Mouse (Mus musculus) olfactory bulb, adult 2 months (tissue): Measurements from ENCODE around the gene Gtf2ird1. TPM values are rescaled to one million over a fixed set of nuclear protein-coding genes. Genes with fewer than 3 reads are reported as not detected.
"Not testable (repeated sequence)": the region's sequence is repeated elsewhere in the genome, so short reads cannot be mapped to it uniquely, and the experiment has no call there.

Source experiments
- H3K27ac ChIP-seq: fragments of 200-500 bp; 2 replicates; pipeline ENCODE4 v1.5.1; 2012; ENCODE audit warnings: low read depth, low read length; ENCODE audit not compliant: insufficient read depth
- H3K4me1 ChIP-seq: fragments of 200-500 bp; 2 replicates; pipeline ENCODE4 v1.6.1; 2012; ENCODE audit warnings: low read length; ENCODE audit not compliant: control insufficient read depth, insufficient read depth
- H3K4me3 ChIP-seq: fragments of 200-500 bp; 2 replicates; pipeline ENCODE4 v1.5.1; 2012; ENCODE audit warnings: mild to moderate bottlenecking, low read depth, low read length, moderate library complexity; ENCODE audit not compliant: insufficient read depth
- CTCF ChIP-seq: fragments of 200-500 bp; IDR thresholded peaks from 2 replicates; pipeline ENCODE4 v1.5.1; 2012; ENCODE audit warnings: low read depth, mild to moderate bottlenecking, low read length, moderate library complexity; ENCODE audit not compliant: insufficient read depth
- POLR2A ChIP-seq: fragments of 200-500 bp; IDR thresholded peaks from 2 replicates; pipeline ENCODE4 v1.6.1; 2012; ENCODE audit warnings: mild to moderate bottlenecking, low read depth, low read length, moderate library complexity; ENCODE audit not compliant: insufficient read depth
- WGBS: fragments of 180-500 bp; shearing (Covaris S2); methylation state at CpG from one replicate; pipeline ENCODE4 v1.1.7; 2018; 5-methylcytosine and 5-hydroxymethylcytosine counted together
- polyA plus RNA-seq: library from polyadenylated mRNA; stranded (reverse); fragments of >200 nt; gene quantifications from 2 replicates; pipeline ENCODE4 v1.2.4, GENCODE M21; 2012; ENCODE audit warnings: low replicate concordance; ENCODE audit not compliant: missing spikeins, insufficient read depth, insufficient read length

The Gtf2ird1 gene
- polyA plus RNA-seq, 1 experiment, result not detected

DNA sequence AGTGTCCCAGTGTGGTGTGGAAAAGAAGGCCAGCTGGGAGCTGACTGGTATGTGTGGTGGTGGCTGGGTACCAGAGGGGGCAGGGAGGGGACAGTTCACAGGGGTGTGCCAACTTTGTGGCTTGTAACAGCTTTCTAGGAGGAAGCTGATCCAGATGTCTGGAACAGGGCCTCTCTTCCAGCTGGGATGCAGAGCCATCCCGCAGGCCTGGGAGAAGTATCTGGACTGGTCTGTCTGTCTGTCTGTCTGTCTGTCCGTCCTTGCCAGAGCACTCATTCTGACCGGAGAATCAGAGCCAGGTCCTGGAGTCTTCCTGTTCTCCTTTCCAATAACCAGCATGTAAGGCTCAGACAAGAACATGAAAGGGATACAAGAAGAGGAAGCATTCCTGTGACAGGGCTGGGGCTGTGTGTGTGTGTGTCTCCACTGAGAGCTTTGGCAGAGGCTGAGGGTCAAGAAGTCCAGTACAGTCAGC, 104.0 kb downstream of the Gtf2ird1 start:
- Histone ChIP-seq H3K4me1 (peaks cover 25% of the 10 kb centered on the region), H3K27ac (peak overlapping the region; percentile 82), H3K4me3 (no peak overlapping the region)
- WGBS, result 50% methylated on average over 3 of the region's 3 CpGs
- no peak for TF ChIP-seq CTCF
- TF ChIP-seq POLR2A, result no peak

DNA sequence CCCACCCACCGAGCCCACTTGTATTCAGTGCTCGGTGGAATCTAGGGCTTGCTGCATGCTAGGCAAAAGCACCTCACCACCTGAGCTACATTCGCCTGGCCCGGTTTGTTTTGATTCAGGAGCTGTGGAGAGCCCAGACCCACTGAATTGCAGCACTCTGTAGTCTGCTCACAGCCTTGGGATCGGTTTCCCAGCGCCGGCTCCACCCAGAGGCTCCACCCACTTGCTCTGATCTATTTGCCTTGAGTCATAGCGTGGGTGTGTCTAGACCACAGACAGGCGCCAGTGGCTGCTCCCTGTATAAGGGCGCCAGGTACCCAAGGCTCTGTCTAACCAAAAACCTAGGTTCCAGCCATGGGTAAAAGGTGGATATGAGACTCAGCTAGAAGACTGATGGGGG, 105.9 kb downstream of the Gtf2ird1 start:
- TF ChIP-seq POLR2A (no peak), CTCF (no peak)
- Histone ChIP-seq H3K4me3 (no peak overlapping the region), H3K4me1 (peaks cover 25% of the 10 kb centered on the region), H3K27ac (no peak overlapping the region)
- WGBS, result 10% methylated on average over 10 of the region's 10 CpGs

DNA sequence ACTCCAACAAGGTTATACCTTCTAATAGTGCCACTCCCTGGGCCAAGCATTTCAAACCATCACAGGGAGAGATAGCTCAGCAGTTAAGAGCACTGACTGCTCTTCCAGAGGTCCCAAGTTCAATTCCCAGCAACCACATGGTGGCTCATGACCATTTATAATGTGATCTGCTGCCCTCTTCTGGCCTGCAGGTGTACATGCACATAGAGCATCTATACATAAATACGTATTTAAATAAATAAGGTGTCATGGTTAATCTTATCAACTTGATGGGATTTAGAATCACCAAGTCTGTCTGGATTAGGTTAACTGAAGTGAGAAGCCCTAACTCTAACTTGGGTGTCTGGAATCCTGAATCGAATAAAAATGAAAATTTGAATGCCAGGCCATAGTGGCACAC, 109.5 kb downstream of the Gtf2ird1 start:
- Histone ChIP-seq H3K27ac (no peak overlapping the region), H3K4me3 (no peak overlapping the region), H3K4me1 (peaks cover 15% of the 10 kb centered on the region)
- TF ChIP-seq CTCF (no peak), POLR2A (no peak)
- WGBS, result 83% methylated on average over 2 of the region's 2 CpGs

DNA sequence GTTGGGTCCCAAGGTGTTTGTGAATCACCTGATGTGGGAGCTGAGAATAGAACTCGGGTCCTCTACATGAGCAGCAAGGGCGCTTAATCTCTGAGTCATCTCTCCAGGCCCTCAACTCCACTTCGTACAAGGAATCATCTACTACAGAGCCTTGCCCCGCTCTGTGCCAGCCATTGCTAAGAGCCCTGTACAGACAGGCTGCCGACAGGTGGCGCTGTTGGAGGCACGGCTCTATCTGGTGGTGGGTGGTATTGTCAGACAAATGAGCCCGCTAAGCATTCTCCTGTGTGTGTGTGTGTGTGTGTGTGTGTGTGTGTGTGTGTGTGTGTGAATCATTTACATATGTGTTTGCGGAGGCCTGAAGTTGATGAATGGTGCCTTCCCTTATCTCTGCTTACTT, 111.1 kb downstream of the Gtf2ird1 start:
- peaks cover 10% of the 10 kb centered on the region for H3K4me1 ChIP-seq
- no peak overlapping the region for H3K27ac ChIP-seq
- WGBS, result 57% methylated on average over 9 of the region's 9 CpGs
- TF ChIP-seq CTCF (no peak), POLR2A (no peak)
- no peak overlapping the region for H3K4me3 ChIP-seq

DNA sequence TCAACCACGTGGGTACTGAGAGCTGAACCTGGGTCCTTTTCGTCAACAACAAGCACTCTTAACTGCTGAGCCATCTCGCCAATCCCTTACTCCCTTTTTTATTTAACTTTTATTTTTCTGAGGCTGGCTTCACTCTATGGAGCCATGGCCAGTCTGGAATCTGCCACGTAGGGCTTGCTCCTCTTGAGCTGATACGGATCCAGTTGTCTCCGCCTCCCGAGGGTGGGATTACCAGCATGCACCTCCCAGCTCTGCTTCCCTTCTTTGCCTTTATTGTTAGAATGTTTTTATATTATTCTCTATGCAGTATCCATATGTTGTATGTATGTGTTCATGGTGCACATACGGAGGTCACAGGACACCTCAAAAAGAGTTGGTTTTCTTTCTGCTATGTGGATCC, 112.4 kb downstream of the Gtf2ird1 start:
- no peak for TF ChIP-seq CTCF
- TF ChIP-seq POLR2A, result no peak
- WGBS, result 89% methylated on average over 8 of the region's 8 CpGs
- no peak overlapping the region for H3K27ac ChIP-seq
- H3K4me3 ChIP-seq, result no peak overlapping the region
- H3K4me1 ChIP-seq, result peaks cover 7% of the 10 kb centered on the region

DNA sequence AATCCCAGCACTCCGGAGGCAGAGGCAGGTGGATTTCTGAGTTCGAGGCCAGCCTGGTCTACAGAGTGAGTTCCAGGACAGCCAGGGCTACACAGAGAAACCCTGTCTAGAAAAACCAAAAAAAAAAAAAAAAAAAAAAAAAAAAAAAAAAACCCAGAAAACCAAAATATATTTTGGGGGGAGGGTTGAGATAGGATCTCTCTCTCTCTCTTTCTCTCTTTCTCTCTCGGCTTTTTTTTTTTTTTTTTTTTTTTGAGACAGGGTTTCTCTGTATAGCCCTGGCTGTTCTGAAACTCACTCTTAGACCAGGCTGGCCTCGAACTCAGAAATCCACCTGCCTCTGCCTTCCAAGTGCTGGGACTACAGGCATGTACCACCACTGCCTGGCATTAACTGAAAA, 113.0 kb downstream of the Gtf2ird1 start:
- 89% methylated on average over 3 of the region's 4 CpGs for WGBS
- H3K27ac ChIP-seq, H3K4me1 ChIP-seq, H3K4me3 ChIP-seq: not testable (repeated sequence)

DNA sequence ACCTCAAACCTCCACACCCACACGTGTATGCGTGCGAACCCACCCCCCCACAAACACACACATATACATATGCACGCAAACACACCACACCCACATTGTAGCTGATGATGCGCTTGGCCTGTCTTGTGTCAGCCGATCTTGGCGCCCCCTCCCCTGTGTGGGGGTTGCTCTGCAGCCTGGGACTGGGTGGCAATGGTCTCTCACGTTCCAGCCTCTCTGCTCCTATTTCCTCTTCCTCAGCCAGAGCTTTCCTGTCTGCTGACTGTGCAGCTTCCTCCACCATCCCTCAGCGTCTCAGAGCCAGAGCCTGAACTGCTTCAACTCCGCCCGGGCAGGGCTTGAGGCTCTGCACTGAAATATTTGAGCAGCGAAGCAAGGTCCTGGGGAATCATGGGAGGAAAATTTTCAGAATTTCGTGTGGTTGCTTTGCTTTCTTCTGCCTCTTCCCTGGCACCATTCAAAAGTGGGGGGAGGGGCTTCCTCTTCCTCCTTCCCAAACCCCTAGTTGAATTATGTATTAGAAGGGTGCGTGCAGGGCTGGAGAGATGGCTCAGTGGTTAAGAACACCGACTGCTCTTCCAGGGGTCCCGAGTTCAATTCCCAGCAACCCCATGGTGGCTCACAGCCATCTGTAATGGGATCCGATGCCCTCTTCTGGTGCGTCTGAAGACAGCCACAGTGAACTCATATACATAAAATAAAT, 113.9 kb downstream of the Gtf2ird1 start:
- Histone ChIP-seq H3K4me1 (peaks cover 10% of the 10 kb centered on the region), H3K4me3 (no peak overlapping the region), H3K27ac (no peak overlapping the region)
- TF ChIP-seq POLR2A, result no peak
- TF ChIP-seq CTCF, result no peak
- 68% methylated on average over 18 of the region's 18 CpGs for WGBS

DNA sequence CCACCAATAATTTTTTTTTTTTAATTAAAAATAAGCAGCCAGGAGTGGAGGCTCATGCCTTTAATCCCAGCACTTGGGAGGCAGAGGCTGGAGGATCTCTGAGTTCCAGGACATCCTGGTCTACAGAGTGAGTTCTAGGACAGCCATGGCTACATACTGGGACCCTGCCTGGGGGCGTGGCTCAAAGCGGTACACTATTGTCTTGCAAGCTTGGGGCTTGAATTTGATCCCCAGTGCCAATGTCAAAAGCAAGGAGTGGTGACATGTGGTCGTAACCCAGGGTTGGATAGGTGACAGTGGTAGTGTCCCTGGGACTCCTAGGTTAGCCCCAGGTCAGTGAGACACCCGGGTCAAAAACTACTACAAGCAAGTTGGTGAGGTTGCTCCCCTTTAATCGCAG, 114.8 kb downstream of the Gtf2ird1 start:
- no peak for TF ChIP-seq POLR2A
- TF ChIP-seq CTCF, result no peak
- Histone ChIP-seq H3K4me3 (no peak overlapping the region), H3K27ac (no peak overlapping the region), H3K4me1 (peaks cover 10% of the 10 kb centered on the region)
- 95% methylated on average over 5 of the region's 5 CpGs for WGBS

DNA sequence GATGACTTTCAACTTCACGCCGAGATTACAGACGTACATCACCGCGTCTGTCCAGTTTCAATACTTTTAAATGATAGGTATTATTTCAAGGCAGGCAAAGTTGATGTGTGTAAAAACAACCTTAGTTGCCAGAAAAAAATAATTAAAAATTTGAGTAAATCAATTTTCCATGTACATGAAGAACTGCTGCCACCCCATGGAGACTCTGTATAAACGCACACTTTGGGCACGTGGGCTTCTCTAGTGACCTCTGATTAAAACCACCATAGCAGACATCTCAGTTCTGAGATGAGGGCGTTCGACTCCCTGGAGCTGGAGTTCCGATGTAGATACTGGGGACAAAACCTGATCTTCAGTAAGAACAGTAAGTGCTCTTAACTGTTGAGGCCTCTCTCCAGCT, 115.2 kb downstream of the Gtf2ird1 start:
- Histone ChIP-seq H3K4me3 (no peak overlapping the region), H3K4me1 (peaks cover 10% of the 10 kb centered on the region), H3K27ac (no peak overlapping the region)
- TF ChIP-seq POLR2A, result no peak
- TF ChIP-seq CTCF, result no peak
- WGBS, result 53% methylated on average over 10 of the region's 10 CpGs

DNA sequence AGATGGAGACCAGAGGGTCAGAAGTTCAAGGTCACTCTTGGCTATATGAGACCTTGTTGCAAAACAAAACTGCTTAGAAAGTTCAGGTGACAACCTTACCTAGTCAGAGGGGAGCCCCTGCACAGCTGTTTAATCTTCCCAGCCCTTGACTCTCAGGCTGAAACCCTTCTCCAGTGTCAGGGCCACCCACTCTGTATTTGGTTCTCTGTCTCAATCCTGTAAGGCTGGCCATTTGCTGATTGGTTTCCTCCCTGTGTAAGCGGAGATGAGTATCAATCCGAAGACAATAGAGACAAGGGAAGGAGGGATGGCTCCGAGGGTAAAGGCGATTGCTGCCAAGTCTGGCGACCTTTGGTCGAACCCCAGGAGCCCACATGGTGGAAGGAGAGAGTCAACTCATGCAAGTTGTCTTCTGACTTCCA, 116.4 kb downstream of the Gtf2ird1 start:
- TF ChIP-seq POLR2A (no peak), CTCF (no peak)
- peaks cover 10% of the 10 kb centered on the region for H3K4me1 ChIP-seq
- no peak overlapping the region for H3K4me3 ChIP-seq
- no peak overlapping the region for H3K27ac ChIP-seq
- WGBS, result 54% methylated on average over 6 of the region's 6 CpGs

DNA sequence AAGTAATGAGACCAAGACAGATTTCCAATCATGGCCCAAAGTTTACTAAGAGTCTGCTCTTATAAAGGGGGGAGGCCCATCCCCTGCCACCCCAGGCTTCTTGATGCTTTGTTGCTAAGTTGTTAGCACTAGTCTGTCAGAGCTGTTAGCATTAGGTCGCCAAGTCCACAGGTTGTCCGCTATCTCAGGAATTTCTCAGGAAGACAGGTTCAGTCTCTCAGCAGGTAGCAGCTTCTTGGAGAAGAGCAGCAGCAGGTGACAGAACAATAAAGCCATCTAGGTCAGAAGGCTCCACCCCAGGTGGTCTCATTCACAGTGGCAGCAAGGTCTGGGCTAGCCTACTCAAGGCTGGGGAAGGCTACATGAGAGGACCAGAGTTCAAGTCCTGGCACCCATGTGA, 119.5 kb downstream of the Gtf2ird1 start:
- 95% methylated on average over 2 of the region's 2 CpGs for WGBS
- not testable (repeated sequence) for H3K4me1 ChIP-seq, H3K4me3 ChIP-seq, H3K27ac ChIP-seq
